Mouse (Mus musculus) embryonic facial prominence, embryonic 11.5 days (tissue): ENCODE measurements around the gene Sdk1. TPM values are rescaled to one million over a fixed set of nuclear protein-coding genes. Genes with fewer than 3 reads are reported as not detected.

ENCODE experiments used
- ATAC-seq: fragments of 200-750 bp; cut with Nextera tagmentation; replicated peaks from 2 replicates; pipeline ENCODE4 v1.8.0; 2017; ENCODE audit warnings: low read depth; ENCODE audit not compliant: insufficient number of reproducible peaks, low FRiP score, low TSS enrichment
- DNase-seq: peaks from one replicate; pipeline ENCODE4 v3.0.0-alpha.2; 2015; ENCODE audit warnings: low spot score
- H3K27ac ChIP-seq: fragments of 300-500 bp; sonication (generic); replicated peaks from 2 replicates; pipeline ENCODE4 v1.5.1; 2014; ENCODE audit warnings: mild to moderate bottlenecking, low read depth, low read length, control low read depth
- H3K27me3 ChIP-seq: fragments of 300-500 bp; sonication (generic); 2 replicates; pipeline ENCODE4 v1.6.1; 2014; ENCODE audit warnings: mild to moderate bottlenecking, low read length, moderate library complexity, mixed read lengths; ENCODE audit not compliant: control insufficient read depth, insufficient read depth
- H3K36me3 ChIP-seq: fragments of 300-500 bp; sonication (generic); replicated peaks from 2 replicates; pipeline ENCODE4 v1.6.1; 2014; ENCODE audit warnings: low read depth, mild to moderate bottlenecking, low read length, moderate library complexity, mixed read lengths; ENCODE audit not compliant: control insufficient read depth, insufficient read depth
- H3K4me1 ChIP-seq: fragments of 300-500 bp; sonication (generic); 2 replicates; pipeline ENCODE4 v1.6.1; 2014; ENCODE audit warnings: low read length, mixed read lengths; ENCODE audit not compliant: control insufficient read depth, insufficient read depth
- H3K4me2 ChIP-seq: fragments of 300-500 bp; sonication (generic); 2 replicates; pipeline ENCODE4 v1.6.1; 2014; ENCODE audit warnings: low read depth, mild to moderate bottlenecking, control low read depth, low read length, moderate library complexity
- H3K4me3 ChIP-seq: fragments of 300-500 bp; sonication (generic); 2 replicates; pipeline ENCODE4 v1.5.1; 2014; ENCODE audit warnings: low read depth, low read length, control low read depth
- H3K9ac ChIP-seq: fragments of 300-500 bp; sonication (generic); replicated peaks from 2 replicates; pipeline ENCODE4 v1.6.1; 2014; ENCODE audit warnings: mild to moderate bottlenecking, control low read depth, low read length
- H3K9me3 ChIP-seq: fragments of 300-500 bp; sonication (generic); replicated peaks from 2 replicates; pipeline ENCODE4 v1.6.1; 2016; ENCODE audit warnings: mild to moderate bottlenecking, low read length, inconsistent platforms, mixed read lengths; ENCODE audit not compliant: control insufficient read depth
- WGBS: fragments of 180-500 bp; shearing (Covaris S2); extraction: QIAGEN DNeasy Blood & Tissue Kit; methylation state at CpG from one replicate; pipeline ENCODE4 v1.1.7; 2014; 5-methylcytosine and 5-hydroxymethylcytosine counted together
- polyA plus RNA-seq: library from polyadenylated mRNA; unstranded; fragments of >200 nt; fragmentation: Nextera tagmentation; extraction: Ambion mirVana; gene quantifications from 2 replicates; pipeline ENCODE4 v1.2.1, GENCODE M21; 2014

The Sdk1 gene
- polyA plus RNA-seq, 1 experiment from 2014 or later, result 1.2 TPM

DNA sequence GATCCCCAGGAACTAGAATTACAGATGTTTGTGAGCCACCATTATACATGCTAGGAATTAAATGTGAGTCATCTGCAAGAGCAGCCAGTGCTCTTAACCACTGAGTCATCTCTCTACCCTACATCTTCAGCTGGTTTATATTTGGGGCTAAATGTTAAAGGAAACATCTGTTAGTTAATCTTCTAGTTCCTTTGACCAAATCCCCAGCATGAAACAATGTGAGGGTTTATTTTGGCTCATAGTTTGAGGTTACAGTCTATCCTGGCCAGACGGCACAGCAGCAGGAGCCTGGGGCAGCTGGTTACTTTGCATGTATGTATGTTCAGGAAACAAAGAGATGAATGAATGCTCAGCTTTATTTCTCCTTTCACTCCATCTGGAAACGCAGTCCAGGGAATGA is 62.5 kb downstream of the Sdk1 start:
- 51% methylated on average over 2 of the region's 2 CpGs for WGBS
- Histone ChIP-seq H3K27me3 (no peaks in the 10 kb centered on the region), H3K27ac (no peak overlapping the region), H3K4me1 (no peaks in the 10 kb centered on the region), H3K9ac (no peak overlapping the region), H3K36me3 (no peaks in the 10 kb centered on the region), H3K4me3 (no peak overlapping the region), H3K9me3 (no peaks in the 10 kb centered on the region), H3K4me2 (no peak overlapping the region)
- no peak for ATAC-seq
- DNase-seq, result peak; percentile 54

DNA sequence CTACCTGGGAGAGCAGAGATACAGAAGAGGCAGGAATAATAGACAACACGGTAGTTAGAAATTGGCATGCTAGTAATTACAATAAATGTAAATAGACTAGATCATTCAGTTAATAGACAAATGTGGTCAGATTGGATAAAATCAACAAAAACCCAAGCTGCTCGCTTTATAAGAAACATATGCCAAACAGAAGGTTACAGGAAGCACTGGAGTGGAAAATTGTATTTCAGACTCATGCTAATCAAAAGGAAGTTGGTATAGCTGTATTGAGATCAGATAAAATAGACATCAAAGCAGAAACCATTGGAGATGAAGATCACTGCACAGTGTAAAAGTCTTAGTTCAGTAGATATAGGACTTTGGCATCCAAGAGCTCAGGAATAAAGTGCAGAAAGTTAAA is 63.4 kb downstream of the Sdk1 start:
- 58% methylated on average over 2 of the region's 2 CpGs for WGBS

DNA sequence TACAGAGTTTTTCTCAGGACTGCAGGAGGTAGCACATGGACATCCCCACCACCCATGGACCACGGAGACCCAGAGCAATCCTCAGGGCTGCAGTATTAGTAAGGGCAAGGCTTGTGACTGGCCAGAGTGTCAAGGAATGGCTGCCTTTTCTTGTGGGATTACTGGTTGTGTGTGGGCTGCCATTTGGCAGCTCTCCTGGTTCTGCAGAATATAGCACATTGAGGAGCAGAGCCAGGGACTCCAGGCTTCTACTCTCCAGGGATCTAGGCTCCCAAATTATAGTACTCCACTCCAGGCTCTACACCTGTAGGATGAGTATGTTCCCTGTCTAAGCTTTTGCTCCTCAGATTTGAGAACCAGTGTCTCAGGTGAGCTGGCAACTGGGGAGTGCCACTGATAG is 69.4 kb downstream of the Sdk1 start:
- H3K27ac ChIP-seq, result no peak overlapping the region
- H3K4me1 ChIP-seq, result no peaks in the 10 kb centered on the region
- no peak for ATAC-seq
- H3K27me3 ChIP-seq, result no peaks in the 10 kb centered on the region
- no peaks in the 10 kb centered on the region for H3K9me3 ChIP-seq
- no peaks in the 10 kb centered on the region for H3K36me3 ChIP-seq
- H3K4me3 ChIP-seq, result no peak overlapping the region
- no peak overlapping the region for H3K4me2 ChIP-seq
- WGBS, result 62% methylated on average over 1 of the region's 1 CpGs
- DNase-seq, result no peak
- H3K9ac ChIP-seq, result no peak overlapping the region

More for the DNA sequence above, 63.4 kb downstream of the Sdk1 start:
- Histone ChIP-seq H3K9ac (no peak overlapping the region), H3K27me3 (no peaks in the 10 kb centered on the region), H3K36me3 (no peaks in the 10 kb centered on the region), H3K4me2 (no peak overlapping the region), H3K4me3 (no peak overlapping the region), H3K27ac (no peak overlapping the region), H3K4me1 (no peaks in the 10 kb centered on the region), H3K9me3 (no peaks in the 10 kb centered on the region)
- ATAC-seq (no peak), DNase-seq (peak; percentile 19)

DNA sequence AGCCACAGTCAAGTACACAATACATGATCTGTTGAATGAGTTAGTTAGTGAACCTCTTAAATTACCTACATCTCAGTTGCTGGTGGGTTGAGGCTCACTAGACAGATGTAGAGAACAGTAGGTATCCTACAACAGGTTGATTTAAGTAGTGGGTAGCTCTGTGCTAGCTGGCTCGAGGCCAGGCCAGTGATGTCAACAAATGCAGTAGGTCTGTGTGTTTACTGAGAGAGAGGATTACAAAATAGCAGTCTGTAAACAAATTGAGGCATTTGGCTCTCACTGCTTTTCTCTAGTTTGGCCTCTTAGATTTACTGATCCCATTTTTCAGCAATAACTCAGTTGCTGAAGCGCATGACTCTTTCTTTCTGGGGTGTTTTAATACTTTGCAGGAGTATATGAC is 70.5 kb downstream of the Sdk1 start:
- Histone ChIP-seq H3K27ac (no peak overlapping the region), H3K4me1 (no peaks in the 10 kb centered on the region), H3K4me3 (no peak overlapping the region), H3K4me2 (no peak overlapping the region), H3K27me3 (no peaks in the 10 kb centered on the region), H3K36me3 (no peaks in the 10 kb centered on the region), H3K9ac (no peak overlapping the region), H3K9me3 (no peaks in the 10 kb centered on the region)
- 73% methylated on average over 2 of the region's 2 CpGs for WGBS
- ATAC-seq, result no peak
- no peak for DNase-seq

- 87% methylated on average over 4 of the region's 4 CpGs for WGBS
- ATAC-seq (no peak), DNase-seq (no peak)
- H3K9me3 ChIP-seq, result no peaks in the 10 kb centered on the region
- no peaks in the 10 kb centered on the region for H3K4me1 ChIP-seq
- H3K9ac ChIP-seq, result no peak overlapping the region
- H3K4me2 ChIP-seq, result no peak overlapping the region
- no peak overlapping the region for H3K27ac ChIP-seq
- H3K27me3 ChIP-seq, result no peaks in the 10 kb centered on the region
- no peak overlapping the region for H3K4me3 ChIP-seq
- H3K36me3 ChIP-seq, result no peaks in the 10 kb centered on the region
Measured at GRCm38 (mm10) chr5:141312305-141312704, 71.0 kb downstream of the Sdk1 start.

- no peak for ATAC-seq
- 83% methylated on average over 4 of the region's 4 CpGs for WGBS
Measured at GRCm38 (mm10) chr5:141317095-141317494, 75.8 kb downstream of the Sdk1 start.

DNA sequence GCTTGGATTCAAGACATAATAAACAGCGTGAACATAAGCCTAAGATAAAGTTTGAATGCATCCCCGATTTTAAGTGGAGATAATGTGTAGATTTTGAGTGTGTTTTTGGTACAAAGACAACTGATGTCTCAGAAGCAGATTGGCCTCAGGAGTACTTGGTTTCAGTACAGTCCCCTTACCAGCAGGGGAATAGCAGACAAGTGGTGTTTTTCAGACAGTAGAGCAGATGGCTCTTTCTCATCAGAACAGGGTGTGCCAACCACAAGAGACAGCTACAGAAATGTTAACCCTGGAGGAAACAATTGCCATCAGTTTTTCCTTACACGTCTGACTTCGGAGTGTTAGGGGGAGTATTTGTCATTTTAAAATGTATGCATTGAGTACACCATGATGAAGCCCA is 83.6 kb downstream of the Sdk1 start:
- Histone ChIP-seq H3K27ac (no peak overlapping the region), H3K4me2 (no peak overlapping the region), H3K36me3 (no peaks in the 10 kb centered on the region), H3K4me1 (no peaks in the 10 kb centered on the region), H3K27me3 (no peaks in the 10 kb centered on the region), H3K4me3 (no peak overlapping the region), H3K9ac (no peak overlapping the region), H3K9me3 (no peaks in the 10 kb centered on the region)
- no peak for DNase-seq
- 84% methylated on average over 4 of the region's 4 CpGs for WGBS
- ATAC-seq, result no peak

More at GRCm38 (mm10) chr5:141317095-141317494, 75.8 kb downstream of the Sdk1 start:
- Histone ChIP-seq H3K27ac (no peak overlapping the region), H3K9me3 (no peaks in the 10 kb centered on the region), H3K27me3 (no peaks in the 10 kb centered on the region), H3K36me3 (no peaks in the 10 kb centered on the region), H3K4me2 (no peak overlapping the region), H3K4me3 (no peak overlapping the region), H3K4me1 (no peaks in the 10 kb centered on the region), H3K9ac (no peak overlapping the region)
- DNase-seq, result no peak

GRCm38 (mm10) chr5:141344376-141344775 is 103.1 kb downstream of the Sdk1 start:
- H3K27me3 ChIP-seq, result no peaks in the 10 kb centered on the region
- no peak overlapping the region for H3K4me3 ChIP-seq
- DNase-seq (no peak), ATAC-seq (no peak)
- H3K9me3 ChIP-seq, result no peaks in the 10 kb centered on the region
- no peak overlapping the region for H3K9ac ChIP-seq
- WGBS, result 78% methylated on average over 4 of the region's 4 CpGs
- no peak overlapping the region for H3K27ac ChIP-seq
- no peak overlapping the region for H3K4me2 ChIP-seq
- no peaks in the 10 kb centered on the region for H3K36me3 ChIP-seq
- no peaks in the 10 kb centered on the region for H3K4me1 ChIP-seq
